Mouse (Mus musculus): ENCODE measurements at regions not wholly inside any gene's neighbourhood (a gene's known extent, or its start where the extent isn't known, plus 50 kb on each side); places are given as distances from the start of the nearest gene placed in this dataset.

GRCm38 (mm10) chr2:75763252-75763651, 58.8 kb upstream of the Nfe2l2 start:
- no peak overlapping the region for H3K27ac ChIP-seq
- no peaks in the 10 kb centered on the region for H3K27me3 ChIP-seq
- no peaks in the 10 kb centered on the region for H3K36me3 ChIP-seq
- no peak overlapping the region for H3K9ac ChIP-seq (replicated peaks)
- no peak for ATAC-seq
- H3K4me1 ChIP-seq (replicated peaks) = peaks cover 18% of the 10 kb centered on the region
- H3K9me3 ChIP-seq = no peaks in the 10 kb centered on the region
- H3K4me3 ChIP-seq (replicated peaks) = no peak overlapping the region
- H3K4me2 ChIP-seq (replicated peaks) = no peak overlapping the region
- WGBS = 81% methylated on average over 3 of the region's 3 CpGs

GRCm38 (mm10) chr2:75762030-75762429, 57.6 kb upstream of the Nfe2l2 start:
- Histone ChIP-seq H3K36me3 (no peaks in the 10 kb centered on the region), H3K27ac (no peak overlapping the region), H3K9me3 (no peaks in the 10 kb centered on the region), H3K27me3 (no peaks in the 10 kb centered on the region), H3K9ac (replicated peaks) (no peak overlapping the region), H3K4me3 (replicated peaks) (no peak overlapping the region), H3K4me1 (replicated peaks) (peaks cover 21% of the 10 kb centered on the region), H3K4me2 (replicated peaks) (no peak overlapping the region)
- WGBS = 89% methylated on average over 5 of the region's 5 CpGs
- no peak for ATAC-seq

DNA sequence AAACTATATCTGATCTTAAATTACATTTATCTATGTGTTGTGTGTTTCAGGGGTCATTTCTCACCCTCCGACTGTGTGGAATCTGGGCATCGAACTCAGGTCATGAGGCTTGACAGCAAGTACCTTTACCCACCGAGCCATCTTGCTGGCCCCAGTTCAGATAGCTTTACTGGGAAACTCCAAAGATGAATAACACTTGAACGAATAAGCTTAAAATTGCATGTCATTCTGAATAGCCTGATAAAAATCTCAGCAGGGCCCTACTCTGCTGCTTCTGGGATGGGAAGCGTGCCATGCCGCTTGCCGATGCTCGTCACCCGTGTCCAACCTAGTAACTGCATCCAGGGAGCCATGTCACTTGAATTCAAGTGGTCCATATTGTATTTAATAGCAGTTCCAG, 57.2 kb upstream of the Nfe2l2 start:
- 85% methylated on average over 9 of the region's 9 CpGs for WGBS
- ATAC-seq = no peak

DNA sequence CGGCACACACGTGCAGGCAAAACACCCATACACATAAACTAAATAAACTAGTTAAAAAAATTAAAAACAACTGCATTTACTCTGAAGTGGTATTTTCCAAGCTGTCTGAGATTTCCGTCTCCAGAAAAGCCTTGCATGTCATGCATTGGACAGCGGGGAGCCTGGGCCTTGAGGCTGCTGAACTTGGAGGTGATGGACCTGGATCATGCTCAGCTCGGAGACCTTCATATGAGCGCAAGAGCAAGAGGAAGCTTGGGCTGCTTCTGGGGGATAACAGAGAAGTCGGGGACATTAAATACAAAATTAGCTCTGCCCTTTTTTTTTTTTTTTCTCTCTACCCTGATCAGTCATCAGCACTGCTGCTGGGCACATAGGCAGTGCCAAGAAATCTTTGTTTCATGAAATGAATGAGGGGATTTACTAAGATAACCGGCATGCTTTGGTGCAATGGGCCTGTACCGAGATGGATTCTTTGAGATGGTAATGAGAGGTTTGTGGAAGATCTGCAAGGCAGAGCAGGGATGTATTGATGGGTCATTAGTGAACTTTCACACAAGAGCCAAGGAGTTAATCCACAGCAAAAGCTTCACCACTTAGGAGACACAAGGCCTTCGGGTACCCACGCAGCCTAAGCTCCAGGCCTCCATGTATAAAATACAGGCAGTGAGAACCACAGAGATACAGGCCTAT, 54.9 kb upstream of the Nfe2l2 start:
- Histone ChIP-seq H3K4me2 (replicated peaks) (no peak overlapping the region), H3K27me3 (no peaks in the 10 kb centered on the region), H3K9ac (replicated peaks) (no peak overlapping the region), H3K4me1 (replicated peaks) (peaks cover 22% of the 10 kb centered on the region), H3K36me3 (no peaks in the 10 kb centered on the region), H3K9me3 (no peaks in the 10 kb centered on the region), H3K27ac (no peak overlapping the region), H3K4me3 (replicated peaks) (no peak overlapping the region)
- ATAC-seq = peak; percentile 53; the same call in 1 of the 2 replicates
- WGBS = 45% methylated on average over 11 of the region's 11 CpGs

More for the DNA sequence above, 57.2 kb upstream of the Nfe2l2 start:
- Histone ChIP-seq H3K36me3 (no peaks in the 10 kb centered on the region), H3K4me3 (replicated peaks) (no peak overlapping the region), H3K27ac (no peak overlapping the region), H3K9me3 (no peaks in the 10 kb centered on the region), H3K4me2 (replicated peaks) (no peak overlapping the region), H3K4me1 (replicated peaks) (peaks cover 22% of the 10 kb centered on the region), H3K9ac (replicated peaks) (no peak overlapping the region), H3K27me3 (no peaks in the 10 kb centered on the region)

- Histone ChIP-seq H3K4me2 (replicated peaks) (no peak overlapping the region), H3K27ac (no peak overlapping the region), H3K36me3 (no peaks in the 10 kb centered on the region), H3K9me3 (no peaks in the 10 kb centered on the region), H3K27me3 (no peaks in the 10 kb centered on the region), H3K9ac (replicated peaks) (no peak overlapping the region), H3K4me1 (replicated peaks) (peaks cover 22% of the 10 kb centered on the region), H3K4me3 (replicated peaks) (no peak overlapping the region)
- ATAC-seq = no peak
- WGBS = 86% methylated on average over 6 of the region's 6 CpGs
Observed at GRCm38 (mm10) chr2:75758277-75758676, 53.8 kb upstream of the Nfe2l2 start.

DNA sequence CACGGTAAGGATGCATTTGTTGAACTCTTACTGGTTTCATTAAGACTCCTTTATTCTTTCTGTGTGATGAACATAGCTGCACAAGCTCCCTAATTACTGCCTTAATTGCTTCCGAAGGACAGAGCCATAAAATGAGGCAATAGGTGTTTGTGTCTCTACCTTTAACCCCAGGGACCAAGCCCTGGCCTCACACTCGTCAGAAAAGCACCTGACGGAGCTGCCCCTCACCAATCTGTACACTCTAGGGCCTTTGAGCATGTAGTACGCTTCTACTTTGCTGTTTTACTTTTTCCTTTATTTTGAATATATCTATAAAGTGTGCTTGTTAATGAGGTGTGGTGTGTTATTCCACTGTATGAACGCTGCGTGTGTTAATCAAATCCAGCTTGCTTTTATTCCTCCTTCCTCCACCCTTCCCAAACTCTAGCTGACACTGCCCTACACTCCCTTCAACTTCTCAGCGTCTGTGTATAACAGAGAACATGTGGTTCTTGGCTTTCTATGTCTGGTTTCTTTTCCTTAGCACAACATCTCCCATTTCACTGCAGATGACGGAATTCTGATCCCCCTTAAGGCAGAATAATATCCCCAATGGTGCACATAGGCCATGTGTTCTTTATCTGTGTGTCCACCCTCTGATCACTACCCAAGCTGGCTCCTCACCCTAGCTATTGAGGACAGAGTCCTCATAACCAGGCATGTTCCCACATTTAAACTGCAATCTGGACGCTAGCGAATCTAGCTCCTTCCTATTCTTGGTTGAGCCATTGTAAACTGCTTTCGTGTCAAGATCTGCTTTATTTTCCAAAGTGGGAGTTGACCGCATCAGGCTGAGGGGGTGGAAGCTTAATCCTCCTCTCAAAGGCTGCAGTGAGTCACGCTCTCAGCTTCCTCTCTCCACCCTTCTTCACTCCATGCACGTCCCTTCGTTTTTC, 52.5 kb upstream of the Nfe2l2 start:
- no peak overlapping the region for H3K4me3 ChIP-seq (replicated peaks)
- H3K36me3 ChIP-seq = no peaks in the 10 kb centered on the region
- H3K9me3 ChIP-seq = no peaks in the 10 kb centered on the region
- H3K4me2 ChIP-seq (replicated peaks) = no peak overlapping the region
- H3K27me3 ChIP-seq = no peaks in the 10 kb centered on the region
- H3K27ac ChIP-seq = no peak overlapping the region
- WGBS = 52% methylated on average over 16 of the region's 16 CpGs
- H3K9ac ChIP-seq (replicated peaks) = no peak overlapping the region
- no peak for ATAC-seq
- H3K4me1 ChIP-seq (replicated peaks) = peaks cover 22% of the 10 kb centered on the region

DNA sequence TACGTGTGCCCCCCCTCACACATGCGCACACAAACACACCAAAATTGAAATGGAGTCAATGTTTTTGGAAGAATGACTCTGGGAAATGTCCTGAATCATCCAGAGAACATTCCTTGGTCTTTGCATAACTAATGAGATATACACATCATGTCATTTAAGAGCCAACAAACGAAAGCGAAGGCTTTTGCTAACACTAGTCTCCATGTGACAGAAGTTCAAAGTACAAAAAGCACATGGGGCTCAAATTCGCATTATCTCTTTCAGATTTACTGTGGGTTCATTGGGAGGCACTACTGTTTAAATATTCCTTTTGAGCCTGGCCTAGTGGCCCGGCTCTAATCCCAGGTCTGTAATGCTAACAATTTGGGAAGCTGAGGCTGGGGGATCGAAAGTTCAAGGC, 50.2 kb upstream of the Nfe2l2 start:
- H3K27ac ChIP-seq = no peak overlapping the region
- no peak overlapping the region for H3K9ac ChIP-seq (replicated peaks)
- no peak overlapping the region for H3K4me2 ChIP-seq (replicated peaks)
- ATAC-seq = no peak
- WGBS = 77% methylated on average over 7 of the region's 7 CpGs
- no peak overlapping the region for H3K4me3 ChIP-seq (replicated peaks)
- H3K36me3 ChIP-seq = no peaks in the 10 kb centered on the region
- H3K9me3 ChIP-seq = no peaks in the 10 kb centered on the region
- H3K27me3 ChIP-seq = no peaks in the 10 kb centered on the region
- H3K4me1 ChIP-seq (replicated peaks) = peaks cover 17% of the 10 kb centered on the region

All from midbrain, embryonic 13.5 days (tissue).